Mouse (Mus musculus) ES-E14 (cell line): ENCODE data around the gene Rplp2.

Source experiments
- HCFC1 ChIP-seq: IDR thresholded peaks from 2 replicates; pipeline ENCODE4 v1.6.1; 2012; ENCODE audit warnings: low read length, inconsistent platforms, borderline replicate concordance; ENCODE audit not compliant: insufficient read depth
- MAFK ChIP-seq: IDR thresholded peaks from 2 replicates; pipeline ENCODE4 v1.6.1; 2014; ENCODE audit warnings: mild to moderate bottlenecking, low read depth, low read length, inconsistent platforms; ENCODE audit not compliant: insufficient read depth

- TF ChIP-seq MAFK (no peak), HCFC1 (0 out of 2 replicates have a peak, but pooled peaks have one; percentile 29)
These were observed 33.2 kb upstream of the Rplp2 start, which contains the start of gene Gatd1 for GRCm38 (mm10) chr7:141413809-141414584.
